Mouse (Mus musculus) layer of hippocampus, adult 2 months (tissue): ENCODE measurements around the gene Aph1a. TPM values are rescaled to one million over a fixed set of nuclear protein-coding genes. Genes with fewer than 3 reads are reported as not detected.
"Not testable (repeated sequence)": the region's sequence is repeated elsewhere in the genome, so short reads cannot be mapped to it uniquely, and the experiment has no call there.

Experiments
- DNase-seq, 2 experiments: peaks; one replicate each; pipeline ENCODE4 v3.0.0; 2022; ENCODE audit warnings: low spot score in 2 of 2
- H3K27ac ChIP-seq: fragments of 200-600 bp; 2 replicates; pipeline ENCODE4 v1.8.1; 2022
- H3K4me3 ChIP-seq: fragments of 200-600 bp; 2 replicates; pipeline ENCODE4 v1.8.1; 2022; ENCODE audit warnings: mild to moderate bottlenecking
- CTCF ChIP-seq: fragments of 200-600 bp; conservative IDR thresholded peaks from 2 replicates; pipeline ENCODE4 v1.8.1; 2022; ENCODE audit warnings: antibody characterized with exemption, mild to moderate bottlenecking, moderate library complexity
- total RNA-seq, 2 experiments: library from RNA; stranded (reverse); gene quantifications; 2 replicates each; pipeline ENCODE4 v1.2.3; 2021

Gene Aph1a
- total RNA-seq, 2 experiments from 2014 or later = 69.0 to 79.8 TPM

DNA sequence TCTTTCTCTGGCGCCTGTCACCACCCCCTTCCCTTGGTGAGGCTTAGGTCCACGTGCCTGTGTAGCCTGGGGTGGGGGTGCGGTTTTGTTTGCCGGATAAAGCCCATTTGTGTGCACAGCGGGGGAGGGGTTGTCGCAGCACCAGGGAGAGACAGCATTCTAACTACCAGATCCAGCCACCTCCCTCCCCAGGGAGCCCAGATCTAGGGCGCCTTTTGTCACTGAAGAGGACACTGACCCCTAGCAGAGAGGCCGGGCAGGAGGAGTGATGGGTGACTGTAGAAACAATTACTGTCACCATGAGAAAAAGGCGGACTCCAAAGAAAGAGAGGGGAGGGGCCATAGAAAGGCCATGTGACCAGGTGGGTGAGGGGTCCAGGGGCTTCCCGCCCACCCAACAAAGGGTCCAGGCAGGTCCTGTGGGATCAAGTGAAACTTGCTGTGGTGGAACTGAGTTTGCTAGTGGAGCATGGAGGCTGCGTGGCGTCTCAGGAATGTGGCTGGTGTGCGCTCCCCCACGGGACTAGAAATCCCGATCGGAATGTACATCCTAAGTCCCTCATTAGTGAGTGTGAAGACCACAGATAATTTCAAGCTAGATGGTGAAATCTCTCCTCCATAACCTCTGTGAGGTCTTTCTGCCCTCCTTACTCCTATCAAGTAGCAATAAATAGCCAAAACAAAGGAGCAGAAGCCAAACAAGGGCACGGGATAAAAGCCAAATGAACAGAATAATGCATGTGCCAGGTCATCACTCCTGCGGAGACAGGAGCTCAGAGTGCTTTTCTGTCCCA is 11.6 kb downstream of the Aph1a start:
- TF ChIP-seq CTCF = no peak
- DNase-seq = peak; percentile 52 to 70
- Histone ChIP-seq H3K4me3 (peak overlapping the region; percentile 47), H3K27ac (peak overlapping the region; percentile 86)

DNA sequence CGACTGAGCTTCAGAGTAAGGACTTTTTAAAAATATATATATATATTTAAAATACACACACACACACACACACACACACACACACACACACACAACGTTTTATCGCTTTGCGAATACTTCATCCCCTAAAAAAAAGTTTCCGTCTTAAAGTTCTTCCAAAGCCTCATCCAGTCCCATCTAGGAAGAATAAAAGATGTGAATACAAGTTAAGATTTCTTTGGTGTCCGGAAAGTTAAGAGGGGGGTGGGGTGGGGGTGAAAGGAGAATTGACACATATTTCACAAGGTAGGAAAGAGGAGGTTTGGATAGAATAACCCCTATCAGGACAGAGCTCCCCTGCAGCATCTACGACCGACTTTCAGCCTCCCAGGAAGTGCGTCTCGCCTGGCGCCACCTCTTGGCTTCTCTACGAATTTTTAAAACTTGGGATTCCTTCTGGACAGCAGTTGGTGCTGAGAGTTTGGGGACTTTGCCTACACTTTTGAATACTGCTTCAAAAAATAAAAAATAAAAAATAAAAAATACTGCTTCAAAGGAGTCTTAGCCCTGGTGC is 12.2 kb downstream of the Aph1a start:
- peak; percentile 75 for TF ChIP-seq CTCF

DNA sequence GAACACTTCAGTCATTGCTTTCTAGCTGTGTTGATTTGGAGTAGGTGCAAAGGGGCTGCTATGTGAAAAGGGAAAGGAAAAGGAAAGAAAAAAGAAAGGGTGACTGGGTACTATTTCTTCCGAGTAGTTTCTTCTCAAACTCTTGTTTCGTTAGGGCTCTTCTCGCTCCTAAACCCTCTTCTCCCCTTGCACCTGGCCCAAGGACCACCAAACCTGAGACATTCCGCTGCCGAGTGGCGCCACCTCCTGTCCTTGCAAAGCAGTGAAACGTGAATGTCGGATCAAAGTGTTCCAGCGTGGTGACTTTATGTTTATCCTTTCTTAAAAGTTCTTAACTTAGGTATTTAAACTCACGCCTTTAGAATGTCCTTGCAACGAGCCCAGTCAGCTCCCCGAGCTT is 13.1 kb downstream of the Aph1a start:
- H3K27ac ChIP-seq = no peak overlapping the region
- peak overlapping the region; percentile 35; the same call in 1 of the 2 replicates for H3K4me3 ChIP-seq
- DNase-seq = peak in 1 of 2 experiments; percentile 49
- peak; percentile 91 for TF ChIP-seq CTCF

More for the DNA sequence above, 12.2 kb downstream of the Aph1a start:
- Histone ChIP-seq H3K27ac (peak overlapping the region; percentile 73; the same call in 1 of the 2 replicates), H3K4me3 (peak overlapping the region; percentile 35)
- no peak for DNase-seq

DNA sequence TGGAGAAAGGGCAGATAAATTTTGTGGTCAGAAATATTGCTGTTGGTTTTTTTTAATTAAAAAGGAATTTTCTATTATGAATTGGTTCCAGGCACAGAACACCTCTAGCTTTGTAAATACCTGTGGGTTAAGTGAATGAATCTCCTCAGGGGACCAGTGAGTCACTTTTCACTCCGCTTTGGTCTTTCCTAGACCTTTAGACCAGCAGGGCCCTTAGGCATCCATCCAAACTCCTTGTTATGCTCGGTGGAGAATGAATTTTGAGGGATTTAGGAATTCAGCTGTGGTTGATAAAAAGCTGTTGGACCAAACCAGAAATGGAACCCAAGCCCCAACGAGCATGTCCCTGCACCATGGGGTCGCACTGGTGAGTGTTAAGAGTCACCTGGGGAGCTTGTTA is 13.8 kb downstream of the Aph1a start:
- Histone ChIP-seq H3K4me3 (no peak overlapping the region), H3K27ac (no peak overlapping the region)
- TF ChIP-seq CTCF = no peak
- no peak for DNase-seq

DNA sequence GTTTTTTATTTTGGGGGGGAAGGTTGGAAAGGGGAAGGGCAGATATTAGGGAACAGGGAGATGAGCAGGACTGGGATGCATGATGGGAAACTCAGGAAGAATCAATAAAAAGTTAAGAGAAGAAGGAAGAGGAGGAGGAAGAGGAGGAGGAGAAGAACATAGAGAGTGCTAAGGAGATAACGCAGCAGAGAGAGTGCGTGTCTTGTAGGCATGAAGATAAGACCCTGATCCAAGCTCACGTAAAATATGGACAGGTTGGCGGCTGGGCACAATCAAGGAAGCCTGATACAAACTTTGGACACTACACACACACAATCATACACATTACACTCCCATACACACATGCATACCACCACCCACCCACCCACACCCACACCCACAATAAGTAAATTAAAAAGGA is 20.9 kb downstream of the Aph1a start:
- Histone ChIP-seq H3K4me3 (no peak overlapping the region), H3K27ac (no peak overlapping the region)
- no peak for TF ChIP-seq CTCF
- DNase-seq = no peak

DNA sequence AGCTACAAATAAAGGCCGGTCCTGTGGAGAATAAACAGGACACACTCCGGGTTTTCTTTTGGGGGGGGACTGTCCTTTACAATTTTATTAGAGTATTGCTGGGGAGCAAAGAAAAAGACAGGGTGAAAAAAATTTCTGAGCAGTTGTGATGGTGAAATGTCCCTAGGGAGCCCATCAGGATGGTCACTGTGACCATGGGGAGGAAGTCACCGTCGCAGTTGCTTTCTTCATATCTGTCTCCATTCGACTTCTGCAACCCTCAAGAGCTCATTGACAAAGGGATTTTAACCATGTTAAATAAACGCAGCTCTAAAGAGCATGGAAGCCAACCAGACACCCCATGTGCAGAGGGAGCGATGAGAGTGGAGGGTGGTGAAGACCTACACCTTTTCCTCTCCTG is 23.0 kb downstream of the Aph1a start:
- Histone ChIP-seq H3K27ac (no peak overlapping the region), H3K4me3 (no peak overlapping the region)
- no peak for TF ChIP-seq CTCF
- no peak for DNase-seq

DNA sequence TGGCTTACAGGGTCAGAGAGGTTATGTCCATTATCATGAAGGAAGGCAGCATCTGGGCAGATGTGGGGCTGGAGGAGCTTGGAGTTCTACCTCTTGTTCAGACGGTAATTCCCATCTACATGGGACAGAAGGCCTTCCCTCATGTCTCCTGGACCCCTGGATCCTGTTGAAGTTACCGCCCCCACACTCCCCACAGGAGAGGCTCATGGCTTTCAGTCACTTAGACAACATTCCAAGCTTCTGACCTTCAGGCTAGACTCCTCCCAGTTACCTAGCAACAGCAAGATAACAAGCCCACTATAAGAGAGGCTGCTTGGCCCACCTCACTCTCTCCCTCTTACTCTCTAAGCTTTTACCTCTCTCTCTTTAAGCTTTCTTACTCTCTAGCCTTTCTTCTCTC is 26.8 kb downstream of the Aph1a start:
- DNase-seq, H3K27ac ChIP-seq, H3K4me3 ChIP-seq: not testable (repeated sequence)

DNA sequence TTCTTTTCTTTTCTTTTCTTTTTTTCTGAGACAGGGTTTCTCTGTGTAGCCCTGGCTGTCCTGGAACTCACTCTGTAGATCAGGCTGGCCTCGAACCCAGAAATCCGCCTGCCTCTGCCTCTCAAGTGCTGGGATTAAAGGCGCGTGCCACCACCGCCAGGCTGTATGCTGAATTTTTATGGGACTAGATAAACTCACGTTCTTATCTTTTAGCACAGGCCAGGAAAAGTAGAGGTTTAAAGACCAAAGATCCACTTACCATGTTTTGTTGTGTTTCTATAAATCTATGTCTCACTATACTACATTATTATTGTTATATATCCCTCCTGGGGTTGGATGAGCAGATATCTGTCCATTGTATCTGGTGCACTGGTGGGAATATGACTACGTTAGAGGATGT is 29.7 kb downstream of the Aph1a start:
- DNase-seq, H3K27ac ChIP-seq, H3K4me3 ChIP-seq: not testable (repeated sequence)

DNA sequence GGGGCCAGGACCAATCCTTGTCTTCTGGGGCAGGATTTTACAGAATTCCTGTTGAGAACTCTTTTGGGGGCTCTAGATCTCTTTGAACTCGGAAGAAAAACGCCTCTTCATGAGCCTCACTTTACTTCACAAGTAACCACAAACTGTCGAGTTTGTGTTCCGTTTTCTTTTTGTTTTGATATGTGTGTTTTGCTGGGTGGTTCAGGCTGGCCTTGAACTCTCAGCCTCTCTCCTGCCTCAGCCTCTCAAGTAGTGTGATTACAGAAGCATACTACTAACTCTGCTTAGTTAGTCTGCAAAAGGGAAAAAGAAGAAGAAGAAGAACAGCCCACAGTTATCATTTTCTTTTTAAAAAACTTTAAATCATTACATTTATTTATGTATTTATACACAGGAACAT is 30.4 kb downstream of the Aph1a start:
- no peak for TF ChIP-seq CTCF
- Histone ChIP-seq H3K4me3 (no peak overlapping the region), H3K27ac (no peak overlapping the region)
- DNase-seq = no peak

DNA sequence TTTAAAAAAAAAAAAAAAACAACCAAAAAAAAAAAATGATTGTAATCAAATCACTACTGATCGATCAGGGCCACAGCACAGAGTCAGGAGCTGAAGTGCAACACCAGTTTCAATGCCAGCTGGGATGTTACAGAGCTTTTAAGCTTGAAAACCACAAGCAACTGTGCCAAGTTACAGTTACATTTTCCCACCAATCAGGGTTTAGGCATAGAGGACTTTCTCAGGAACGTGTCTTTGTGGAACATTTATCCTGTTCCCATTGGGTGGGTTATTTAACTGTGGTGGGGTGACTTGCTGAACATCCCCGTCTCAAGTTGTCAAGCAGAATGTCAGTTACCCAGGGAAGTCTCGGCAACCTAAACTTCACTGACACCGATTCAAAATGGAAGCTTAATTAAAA is 31.3 kb downstream of the Aph1a start:
- H3K4me3 ChIP-seq = no peak overlapping the region
- no peak overlapping the region for H3K27ac ChIP-seq
- DNase-seq = no peak
- TF ChIP-seq CTCF = no peak

DNA sequence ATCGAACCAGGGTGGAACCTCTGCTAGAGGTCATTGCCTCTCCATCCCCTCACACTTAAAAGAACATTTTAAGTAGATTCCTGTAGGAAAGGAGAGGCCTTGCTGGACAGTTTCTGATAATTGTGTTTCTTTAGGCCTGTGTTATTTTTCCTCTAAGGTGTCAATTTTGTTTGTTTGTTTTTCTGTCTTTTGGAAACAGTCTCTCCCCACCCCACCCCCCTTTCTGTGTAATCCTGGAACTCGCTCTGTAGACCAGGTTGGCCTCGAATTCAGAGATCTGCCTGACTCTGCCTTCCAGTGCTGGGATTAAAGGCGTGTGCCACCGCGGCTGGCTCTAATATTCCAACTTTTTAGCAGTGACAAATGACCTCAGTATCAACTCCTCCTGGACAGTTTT is 34.5 kb downstream of the Aph1a start:
- TF ChIP-seq CTCF = no peak
- DNase-seq = no peak
- Histone ChIP-seq H3K27ac (no peak overlapping the region), H3K4me3 (peak overlapping the region; percentile 58; the same call in 1 of the 2 replicates)

DNA sequence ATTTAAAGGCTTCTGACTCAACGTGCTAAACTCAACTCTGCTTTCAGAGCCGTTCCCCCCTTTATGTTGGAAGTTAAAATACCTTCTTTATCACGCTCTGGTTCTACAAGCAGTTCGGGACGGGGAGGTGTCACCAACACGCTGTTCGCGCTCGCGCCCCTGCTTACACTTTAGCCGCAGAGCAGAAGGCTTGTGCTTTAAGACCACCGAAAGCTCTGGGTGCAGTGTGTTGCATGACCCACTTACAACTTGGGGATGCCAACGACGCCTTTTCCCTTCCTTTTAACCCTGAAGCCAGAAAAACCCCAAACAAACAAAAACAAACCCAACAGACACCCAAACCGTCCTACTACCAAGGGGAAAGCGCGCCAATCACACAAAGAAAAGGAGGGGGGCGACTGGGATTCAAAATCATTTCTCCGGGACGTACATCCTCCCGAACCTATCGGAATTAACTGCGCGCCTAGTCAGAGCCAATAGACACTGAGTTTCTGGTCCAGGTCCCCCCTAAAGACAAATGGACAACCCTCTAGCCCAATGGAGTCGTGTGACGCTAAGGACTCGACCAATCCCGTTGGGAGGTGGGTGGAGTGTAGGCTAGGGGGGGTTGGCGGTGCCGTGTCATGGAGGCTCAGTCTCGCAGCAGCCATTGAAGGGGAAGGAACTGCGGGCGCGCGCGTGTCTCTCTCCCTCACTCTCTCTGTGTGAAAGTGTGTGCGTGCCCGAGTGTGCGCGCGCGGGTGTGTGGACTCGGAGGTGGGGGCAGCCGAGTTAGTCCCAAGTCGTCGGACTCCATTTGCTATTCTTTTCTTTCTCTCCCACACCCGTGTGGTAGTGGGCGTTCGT is 35.1 kb downstream of the Aph1a start, which contains the start of gene Anp32e:
Gene Anp32e (plus strand): TSS at position 589 of the 846 bp plus-strand sequence.
- peak; percentile 96 to 98 for DNase-seq
- no peak for TF ChIP-seq CTCF
- Histone ChIP-seq H3K27ac (peak within 1 kb of the TSS; percentile 85), H3K4me3 (peak within 1 kb of the TSS; percentile 82)
